Mouse (Mus musculus): ENCODE measurements around the gene Zkscan14. TPM values are rescaled to one million over a fixed set of nuclear protein-coding genes. Genes with fewer than 3 reads are reported as not detected.

The Zkscan14 gene
- total and polyA plus RNA-seq, 3 experiments: 6.7 to 7.5 TPM; not detected in 1

- peak; percentile 64 for TF ChIP-seq MXI1 (IDR thresholded peaks at IDR 0.05; ENCODE audit: low read depth, low read length)
- TF ChIP-seq ZKSCAN1 (IDR thresholded peaks at IDR 0.05; ENCODE audit: low read depth, low read length): no peak
- TF ChIP-seq KAT2A (conservative IDR thresholded peaks at IDR 0.05; ENCODE audit: low read depth, low read length): no peak; the same call in 1 of the 2 replicates
- TF ChIP-seq HCFC1 (IDR thresholded peaks at IDR 0.05; ENCODE audit: low read depth, low read length): peak; percentile 89
- TF ChIP-seq TCF12 (IDR thresholded peaks at IDR 0.05; ENCODE audit: low read depth, low read length): peak; percentile 76
- peak; percentile 72 for TF ChIP-seq ELF1 (IDR thresholded peaks at IDR 0.05; ENCODE audit: low read depth, low read length)
- no peak for TF ChIP-seq USF1 (IDR thresholded peaks at IDR 0.05; ENCODE audit: low read depth, low read length)
- TF ChIP-seq TAL1 (IDR thresholded peaks at IDR 0.05; ENCODE audit: low read length): no peak
- no peak for TF ChIP-seq USF2 (IDR thresholded peaks at IDR 0.05; ENCODE audit: borderline replicate concordance in 1 of 2, insufficient read depth in 1 of 2, low read depth in 1 of 2, low read length in 2 of 2)
- TF ChIP-seq MYB (IDR thresholded peaks at IDR 0.05; ENCODE audit: low read depth, low read length): no peak
- peak; percentile 82 for TF ChIP-seq MYC (IDR thresholded peaks at IDR 0.05; ENCODE audit: low read depth, low read length)
Measured at GRCm38 (mm10) chr5:145190875-145191798, 10.5 kb downstream of the Zkscan14 start (continued).

GRCm38 (mm10) chr5:145190373-145190772 is 11.3 kb downstream of the Zkscan14 start:
- Histone ChIP-seq H3K4me3 (ENCODE audit: control insufficient read depth in 1 of 2, insufficient read depth in 1 of 2, low read depth in 2 of 2, low read length in 2 of 2) (peak overlapping the region; percentile 75 to 81), H3K79me2 (ENCODE audit: control insufficient read depth, insufficient read depth, low read length, poor library complexity) (peaks cover 45% of the 10 kb centered on the region), H3K4me1 (ENCODE audit: control insufficient read depth in 1 of 2, insufficient read depth in 2 of 2, low read length in 2 of 2) (peaks cover 0 to 20% of the 10 kb centered on the region in 2 experiments; a peak in 3 of 4 replicates), H3K27me3 (ENCODE audit: control insufficient read depth in 1 of 2, insufficient read depth in 2 of 2, low read length in 2 of 2) (no peaks in the 10 kb centered on the region), H3K36me3 (ENCODE audit: control insufficient read depth in 1 of 2, insufficient read depth in 2 of 2, low read length in 2 of 2) (peaks cover 2 to 22% of the 10 kb centered on the region in 2 experiments; a peak in 3 of 4 replicates), H3K9me3 (replicated peaks; ENCODE audit: insufficient read depth, low read length) (no peaks in the 10 kb centered on the region), H3K27ac (ENCODE audit: control insufficient read depth, low read depth, low read length) (peak overlapping the region; percentile 75), H3K9ac (ENCODE audit: control insufficient read depth, low read depth, low read length, poor library complexity, severe bottlenecking) (peak overlapping the region; percentile 93)
- TF ChIP-seq ZNF384 (IDR thresholded peaks at IDR 0.05; ENCODE audit: low read depth, low read length) (no peak), MYC (IDR thresholded peaks at IDR 0.05; ENCODE audit: low read depth, low read length) (no peak), MAZ (IDR thresholded peaks at IDR 0.05; ENCODE audit: low read depth, low read length) (no peak), RAD21 (IDR thresholded peaks at IDR 0.05; ENCODE audit: low read depth, low read length) (no peak), GABPA (IDR thresholded peaks at IDR 0.05; ENCODE audit: low read depth, low read length) (no peak), BHLHE40 (IDR thresholded peaks at IDR 0.05; ENCODE audit: borderline replicate concordance, low read depth, low read length) (no peak), ZC3H11A (IDR thresholded peaks at IDR 0.05; ENCODE audit: low read depth, low read length) (no peak), TBP (IDR thresholded peaks at IDR 0.05; ENCODE audit: low read depth, low read length) (peak; percentile 32; the same call in 1 of the 2 replicates), ZKSCAN1 (IDR thresholded peaks at IDR 0.05; ENCODE audit: low read depth, low read length) (no peak), RCOR1 (IDR thresholded peaks at IDR 0.05; ENCODE audit: low read depth, low read length) (0 out of 2 replicates have a peak, but pooled peaks have one; percentile 10), POLR2A (IDR thresholded peaks at IDR 0.05; ENCODE audit: control insufficient read depth in 1 of 2, insufficient read depth in 1 of 2, low read depth in 1 of 2, low read length in 2 of 2, poor library complexity in 1 of 2) (0 out of 4 replicates have a peak, but pooled peaks of 1 of the 2 experiments have one; percentile 21), GATA1 (IDR thresholded peaks at IDR 0.05; ENCODE audit: low read depth, low read length) (peak; percentile 31; the same call in 1 of the 2 replicates), ETS1 (IDR thresholded peaks at IDR 0.05; ENCODE audit: low read depth, low read length) (0 out of 2 replicates have a peak, but pooled peaks have one; percentile 37), CHD1 (IDR thresholded peaks at IDR 0.05; ENCODE audit: low read depth, low read length) (0 out of 2 replicates have a peak, but pooled peaks have one; percentile 12)
- DNase-seq (ENCODE audit: low read depth, low spot score): peak; percentile 64

All from MEL (cell line).